ENCODE assay signal across 8 mouse cellular contexts in the genomic region with DNA sequence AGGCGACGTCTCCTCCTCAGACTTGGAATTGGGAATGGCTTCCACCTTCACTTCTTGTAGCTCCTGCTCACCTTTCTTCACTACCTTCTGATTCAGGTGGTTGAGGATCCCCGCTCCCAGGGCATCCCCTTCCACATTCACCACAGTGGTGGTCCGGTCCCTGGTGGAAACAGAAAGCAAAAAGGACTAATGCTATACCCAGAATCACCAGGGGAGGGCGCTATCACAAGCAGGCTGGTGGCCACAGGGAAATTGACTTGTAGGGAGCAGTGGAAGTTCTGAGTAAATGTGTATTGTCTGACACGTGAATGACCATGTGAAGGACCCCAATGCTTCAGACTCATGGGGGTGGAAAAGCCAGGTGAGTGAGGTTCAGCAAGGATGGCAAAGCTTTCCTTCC. TPM values are rescaled to one million over a fixed set of nuclear protein-coding genes. Genes with fewer than 3 reads are reported as not detected.
DNase-seq lines count a peak whose midpoint lies in the region; ATAC-seq lines count a peak whose summit lies in the region.

No protein-coding gene starts in this region.

- no peak overlapping the region for H3K27ac ChIP-seq in neural tube, embryonic 15.5 days (replicated peaks)

- ATAC-seq in neural tube, embryonic 15.5 days (ENCODE audit: low FRiP score) = no peak

- peaks cover 63% of the 10 kb centered on the region for H3K36me3 ChIP-seq in neural tube, embryonic 15.5 days

- DNase-seq in adrenal gland, adult (ENCODE audit: inconsistent age in 2 of 2, low spot score in 1 of 2) = peak; percentile 38 to 79
- DNase-seq in adrenal gland, adult 8-10 months = no peak
- DNase-seq in neural tube, embryonic 10.5 days (ENCODE audit: extremely low spot score, low spot score) = peak; percentile 38
- peak; percentile 29 for DNase-seq in cerebellum, adult 9-11 months
- peak; percentile 56 for DNase-seq in induced T-regulatory cell, adult 2 months (ENCODE audit: low read depth)
- peak; percentile 60 for DNase-seq in lung, postnatal 14 days
- peak; percentile 19 to 28 for DNase-seq in thymus, postnatal 36 days

- H3K4me1 ChIP-seq in neural tube, embryonic 15.5 days = no peaks in the 10 kb centered on the region

- H3K4me3 ChIP-seq in neural tube, embryonic 15.5 days (replicated peaks) = no peak overlapping the region

- no peak overlapping the region for H3K4me2 ChIP-seq in neural tube, embryonic 15.5 days

- WGBS in neural tube, embryonic 15.5 days = 74% methylated on average over 6 of the region's 6 CpGs

- H3K27me3 ChIP-seq in neural tube, embryonic 15.5 days (replicated peaks) = no peaks in the 10 kb centered on the region

- H3K9me3 ChIP-seq in neural tube, embryonic 15.5 days (replicated peaks) = no peaks in the 10 kb centered on the region

- H3K9ac ChIP-seq in neural tube, embryonic 15.5 days (replicated peaks) = no peak overlapping the region

RNA-seq across cellular contexts. Expression of a gene that starts 28.2 kb away (rescaled TPM):
- 10 to 100 TPM in 1 of 4 experiments, 1 to 10 TPM in 3; 8.3 to 10.8 (median 9.3) TPM for total RNA-seq in adrenal gland, adult 8-10 months (2022)
- polyA plus RNA-seq in neural tube, embryonic 15.5 days (2015; fragmentation: Nextera tagmentation; extraction: Ambion mirVana) = 56.0 and 61.0 TPM in 2 replicates

RNA-seq across cellular contexts. Expression of a gene that starts 55.1 kb away (rescaled TPM):
- 10 to 100 TPM; 19.4 to 27.5 (median 26.4) TPM for total RNA-seq in adrenal gland, adult 8-10 months (2022)
- polyA plus RNA-seq in neural tube, embryonic 15.5 days (2015; fragmentation: Nextera tagmentation; extraction: Ambion mirVana) = 26.5 and 29.1 TPM in 2 replicates
